Mouse (Mus musculus): Measurements from ENCODE around the gene Sec1. TPM values are rescaled to one million over a fixed set of nuclear protein-coding genes. Genes with fewer than 3 reads are reported as not detected.

The Sec1 gene
- polyA plus RNA-seq, 1 experiment = not detected

DNA sequence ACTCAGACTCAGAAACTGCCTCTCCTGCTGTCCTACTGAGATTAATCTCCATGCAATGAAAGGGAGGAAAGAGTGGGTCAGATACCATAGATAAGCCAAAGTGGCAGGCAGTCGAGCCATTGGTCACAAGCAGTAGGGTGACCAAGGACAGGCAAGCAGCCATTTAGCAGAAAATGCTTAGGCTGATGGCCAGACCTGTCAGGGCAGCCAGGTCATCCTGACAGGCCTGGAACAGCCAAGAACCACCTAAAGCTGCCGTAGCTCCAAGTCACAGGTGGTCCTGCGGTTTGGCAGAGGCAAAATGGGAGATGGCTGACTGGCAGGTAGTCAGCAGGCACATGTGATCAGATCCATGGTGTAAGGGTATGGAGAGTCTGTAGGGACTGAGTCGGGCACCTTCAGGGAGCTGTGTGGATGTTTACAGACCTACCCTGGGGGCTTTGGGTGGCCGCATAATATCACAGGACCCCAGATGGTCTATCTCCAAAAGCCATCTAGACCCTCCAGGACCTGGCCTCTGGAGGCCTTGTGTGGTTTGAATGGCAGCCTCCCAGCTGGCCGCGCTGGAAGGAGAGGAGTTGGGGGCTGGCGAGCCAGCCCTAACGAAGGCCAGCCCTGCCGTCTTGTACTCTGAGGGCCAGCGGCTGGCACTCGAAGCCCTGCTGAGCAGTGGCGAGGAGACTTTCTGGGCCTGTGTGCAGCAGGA is 27.6 kb upstream of the Sec1 start:
- Histone ChIP-seq H3K4me1 (ENCODE audit: control insufficient read depth, insufficient read depth, insufficient read length, low read length) (peaks cover 3% of the 10 kb centered on the region; the same call in 1 of the 2 replicates), H3K27ac (replicated peaks; ENCODE audit: low read depth, low read length) (no peak overlapping the region), H3K4me3 (ENCODE audit: insufficient read depth, low read depth, low read length) (no peak overlapping the region)

DNA sequence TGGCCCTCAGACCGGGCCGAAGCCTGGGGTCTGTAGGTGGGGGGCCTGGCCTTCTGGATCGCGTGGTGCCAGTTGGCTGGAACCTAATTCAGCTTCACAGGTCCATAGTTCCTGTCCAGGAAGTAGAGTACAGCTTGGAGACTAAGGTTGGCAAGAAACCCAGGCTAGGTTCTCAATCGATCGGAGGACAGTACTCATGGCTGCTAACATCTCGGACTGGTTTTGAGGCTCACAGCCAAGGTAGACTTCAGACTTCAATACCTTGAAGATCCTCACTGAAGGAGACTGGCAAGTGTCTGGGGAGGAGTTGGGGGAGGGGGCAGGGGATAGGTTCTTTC is 27.0 kb upstream of the Sec1 start:
- H3K4me3 ChIP-seq (ENCODE audit: insufficient read depth, low read depth, low read length) = no peak overlapping the region
- H3K27ac ChIP-seq (replicated peaks; ENCODE audit: low read depth, low read length) = no peak overlapping the region
- peaks cover 7% of the 10 kb centered on the region for H3K4me1 ChIP-seq (ENCODE audit: control insufficient read depth, insufficient read depth, insufficient read length, low read length)

DNA sequence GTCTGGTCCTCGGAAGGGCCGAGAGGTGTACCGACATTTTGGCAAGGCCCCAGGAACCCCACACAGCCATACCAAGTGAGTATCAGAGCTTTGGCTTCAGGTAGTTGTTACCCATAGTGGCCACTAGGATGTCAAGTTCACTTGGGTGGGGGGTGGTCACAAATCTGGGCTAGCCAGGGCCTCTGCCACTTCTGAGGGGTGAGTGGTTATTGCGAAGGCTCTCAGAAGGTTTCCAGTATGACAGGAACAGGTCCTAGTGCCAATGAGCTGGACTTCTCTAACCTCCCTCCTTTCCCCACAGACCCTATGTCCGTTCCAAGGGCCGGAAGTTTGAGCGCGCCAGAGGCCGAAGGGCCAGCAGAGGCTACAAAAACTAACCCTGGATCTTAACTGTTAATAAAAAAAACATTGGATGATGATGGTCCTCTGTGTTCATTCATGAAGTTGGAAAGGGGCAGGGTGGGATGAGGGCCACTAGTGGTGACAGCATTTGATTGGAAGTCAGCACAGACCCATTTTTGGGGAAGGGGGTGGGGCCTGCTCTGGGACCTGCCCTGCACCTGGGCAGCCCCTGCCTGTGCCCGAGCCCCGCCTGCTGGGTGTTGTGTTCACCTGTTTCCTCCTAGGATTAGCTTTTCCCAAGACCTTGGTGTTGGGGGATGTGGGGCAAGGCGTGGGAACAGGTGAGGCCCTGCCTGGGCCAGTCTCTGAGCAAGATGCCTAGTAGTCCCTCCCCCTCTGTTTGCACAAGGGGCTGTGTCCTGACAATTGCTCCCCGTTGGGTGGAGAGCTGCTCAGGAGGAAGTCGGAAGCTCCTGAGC is 26.4 kb upstream of the Sec1 start, which contains the start of gene Fam83e:
Gene Fam83e, plus strand, starts transcription at position 800 of the 821 bp plus-strand sequence.
- Histone ChIP-seq H3K4me3 (ENCODE audit: insufficient read depth, low read depth, low read length) (no peak within 1 kb of the TSS), H3K4me1 (ENCODE audit: control insufficient read depth, insufficient read depth, insufficient read length, low read length) (peaks cover 11% of the 10 kb centered on the region), H3K27ac (replicated peaks; ENCODE audit: low read depth, low read length) (no peak within 1 kb of the TSS)

DNA sequence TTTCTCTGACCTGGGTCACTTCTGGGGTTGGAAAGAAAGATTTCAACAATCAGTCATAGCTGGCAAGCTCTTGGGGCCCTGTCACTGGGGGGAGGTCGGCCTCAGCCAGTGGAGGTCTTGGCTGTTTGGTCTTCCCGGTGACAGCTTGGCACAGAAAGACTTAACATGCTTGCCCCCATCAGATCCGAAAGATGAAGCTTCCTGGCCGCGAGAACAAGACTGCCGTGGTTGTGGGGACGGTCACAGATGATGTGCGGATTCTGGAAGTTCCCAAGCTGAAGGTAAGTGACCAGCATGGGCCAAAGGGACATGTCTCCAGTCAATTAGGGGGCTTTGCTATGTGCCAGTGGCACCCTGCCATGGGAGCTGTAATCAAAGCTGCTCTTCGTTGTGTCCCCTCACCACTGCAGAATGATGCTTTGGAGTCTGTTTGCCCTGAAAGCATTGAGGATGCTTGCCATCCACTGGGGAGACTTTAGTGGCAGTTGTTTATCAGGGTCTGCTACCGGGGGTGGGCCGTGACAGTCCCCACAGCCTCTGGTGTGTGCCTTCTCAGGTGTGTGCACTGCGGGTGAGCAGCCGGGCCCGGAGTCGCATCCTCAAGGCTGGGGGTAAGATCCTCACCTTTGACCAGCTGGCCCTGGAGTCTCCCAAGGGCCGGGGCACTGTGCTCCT is 25.7 kb upstream of the Sec1 start:
- no peak overlapping the region for H3K27ac ChIP-seq (replicated peaks; ENCODE audit: low read depth, low read length)
- no peak overlapping the region for H3K4me3 ChIP-seq (ENCODE audit: insufficient read depth, low read depth, low read length)
- peaks cover 14% of the 10 kb centered on the region for H3K4me1 ChIP-seq (ENCODE audit: control insufficient read depth, insufficient read depth, insufficient read length, low read length)

DNA sequence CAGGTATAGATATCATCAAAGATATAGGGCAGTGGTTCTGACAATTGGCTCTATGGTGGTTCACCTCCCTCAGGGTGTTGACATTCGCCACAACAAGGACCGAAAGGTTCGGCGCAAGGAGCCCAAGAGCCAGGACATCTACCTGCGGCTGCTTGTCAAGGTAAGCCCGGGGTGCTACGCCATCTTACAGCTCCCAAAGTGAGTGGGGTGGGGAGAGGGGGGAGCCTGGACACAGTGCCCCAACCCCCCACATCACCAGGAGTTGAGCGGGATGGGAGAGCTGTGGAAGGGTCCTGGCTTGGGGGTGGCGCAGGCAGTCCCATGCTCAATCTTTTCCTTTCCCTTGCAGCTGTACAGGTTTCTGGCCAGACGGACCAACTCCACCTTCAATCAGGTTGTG is 25.0 kb upstream of the Sec1 start:
- peaks cover 14% of the 10 kb centered on the region for H3K4me1 ChIP-seq (ENCODE audit: control insufficient read depth, insufficient read depth, insufficient read length, low read length)
- no peak overlapping the region for H3K27ac ChIP-seq (replicated peaks; ENCODE audit: low read depth, low read length)
- H3K4me3 ChIP-seq (ENCODE audit: insufficient read depth, low read depth, low read length) = peak overlapping the region; percentile 85; the same call in 1 of the 2 replicates

DNA sequence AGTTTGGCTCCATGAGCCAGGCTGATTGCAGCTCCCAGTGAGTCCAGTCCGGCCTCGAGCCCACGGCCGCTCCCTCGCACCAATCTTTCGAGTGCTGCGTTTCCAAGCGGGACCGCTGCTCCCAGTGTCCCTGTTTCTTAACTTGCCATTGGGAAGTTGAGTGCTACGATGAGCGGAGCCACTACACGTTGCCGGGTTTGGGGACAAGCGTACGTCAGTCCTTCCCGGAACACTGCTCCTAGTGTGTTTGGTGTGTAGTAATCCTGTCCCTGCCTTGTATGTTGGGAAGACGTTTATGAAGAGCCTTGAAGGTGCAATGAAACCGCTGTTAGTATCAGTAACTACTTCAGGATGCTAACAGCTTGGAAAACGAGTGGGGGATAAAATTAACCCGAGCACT is 24.1 kb upstream of the Sec1 start:
- H3K27ac ChIP-seq (replicated peaks; ENCODE audit: low read depth, low read length) = peak overlapping the region; percentile 69
- peak overlapping the region; percentile 85 for H3K4me3 ChIP-seq (ENCODE audit: insufficient read depth, low read depth, low read length)
- peaks cover 16% of the 10 kb centered on the region for H3K4me1 ChIP-seq (ENCODE audit: control insufficient read depth, insufficient read depth, insufficient read length, low read length)

DNA sequence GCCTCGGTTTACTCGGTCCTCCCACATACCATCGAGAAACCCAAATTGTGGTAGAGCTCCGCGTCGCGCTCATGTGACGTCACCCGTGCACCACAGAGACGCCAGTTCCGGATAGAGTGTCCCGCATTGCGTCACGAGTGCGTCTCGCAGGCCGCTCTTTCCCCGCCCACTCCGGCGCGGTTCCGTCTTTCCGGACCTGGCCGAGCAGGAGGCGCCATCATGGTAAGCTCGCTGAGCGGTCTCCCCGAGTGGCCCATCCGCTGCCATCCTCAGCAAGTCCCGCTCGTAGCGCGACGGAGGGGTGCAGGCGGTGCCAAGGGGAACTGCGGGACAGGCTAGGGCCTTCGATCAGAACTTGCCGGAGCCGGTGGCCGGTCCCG is 23.7 kb upstream of the Sec1 start, which contains the start of gene Sphk2:
Gene Sphk2, minus strand, starts transcription at position 85 of the 380 bp plus-strand sequence.
- peak within 1 kb of the TSS; percentile 97 for H3K4me3 ChIP-seq (ENCODE audit: insufficient read depth, low read depth, low read length)
- H3K27ac ChIP-seq (replicated peaks; ENCODE audit: low read depth, low read length) = peak within 1 kb of the TSS; percentile 98
- H3K4me1 ChIP-seq (ENCODE audit: control insufficient read depth, insufficient read depth, insufficient read length, low read length) = peaks cover 16% of the 10 kb centered on the region

DNA sequence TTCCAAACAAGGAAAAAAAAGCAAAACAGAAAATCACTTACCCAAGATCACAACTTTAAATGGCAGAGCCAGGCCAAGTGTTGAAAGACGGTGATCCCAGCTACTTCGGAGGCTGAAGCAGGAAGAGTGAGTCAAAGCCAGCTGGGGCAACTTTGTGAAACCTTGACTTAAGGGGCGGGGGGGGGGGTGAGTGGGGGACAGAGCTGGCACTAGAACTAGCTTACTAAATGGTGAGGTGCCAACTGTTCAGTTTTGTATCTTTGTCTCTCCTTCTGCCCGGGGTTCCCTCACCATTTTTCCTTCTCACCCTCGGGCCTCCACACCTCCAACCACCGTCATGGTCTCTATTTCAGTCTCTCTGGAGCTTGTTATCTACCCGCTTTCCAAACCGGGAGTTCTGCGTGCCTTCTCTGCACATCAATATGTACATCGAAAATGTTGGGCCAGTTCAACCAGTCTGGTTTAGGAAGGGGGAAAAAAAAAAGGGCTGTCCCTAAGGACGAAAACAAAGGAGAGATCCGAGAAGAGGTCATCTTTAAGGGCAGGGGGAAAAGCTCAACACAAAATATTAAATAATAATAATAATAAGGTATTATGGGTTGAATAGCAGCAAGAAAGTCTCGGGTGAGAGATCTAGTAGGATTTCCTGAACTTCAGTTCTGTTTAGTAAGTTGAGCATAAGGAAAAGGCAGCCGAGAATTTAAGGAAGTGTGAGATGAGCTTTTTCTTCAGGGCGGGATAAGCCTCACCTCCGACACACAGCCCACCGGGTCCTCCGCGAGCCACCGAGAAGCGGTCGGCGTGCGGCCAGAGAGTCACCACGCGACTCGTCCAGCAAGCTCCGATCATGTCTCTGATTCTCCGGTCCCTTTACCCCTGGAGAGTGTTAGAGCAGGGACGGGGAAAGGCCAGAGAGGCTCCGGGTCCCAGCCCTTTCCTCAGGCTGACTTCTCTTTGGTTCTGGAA is 23.0 kb upstream of the Sec1 start:
- H3K4me3 ChIP-seq (ENCODE audit: insufficient read depth, low read depth, low read length) = peak overlapping the region; percentile 97
- peaks cover 16% of the 10 kb centered on the region for H3K4me1 ChIP-seq (ENCODE audit: control insufficient read depth, insufficient read depth, insufficient read length, low read length)
- H3K27ac ChIP-seq (replicated peaks; ENCODE audit: low read depth, low read length) = peak overlapping the region; percentile 98

DNA sequence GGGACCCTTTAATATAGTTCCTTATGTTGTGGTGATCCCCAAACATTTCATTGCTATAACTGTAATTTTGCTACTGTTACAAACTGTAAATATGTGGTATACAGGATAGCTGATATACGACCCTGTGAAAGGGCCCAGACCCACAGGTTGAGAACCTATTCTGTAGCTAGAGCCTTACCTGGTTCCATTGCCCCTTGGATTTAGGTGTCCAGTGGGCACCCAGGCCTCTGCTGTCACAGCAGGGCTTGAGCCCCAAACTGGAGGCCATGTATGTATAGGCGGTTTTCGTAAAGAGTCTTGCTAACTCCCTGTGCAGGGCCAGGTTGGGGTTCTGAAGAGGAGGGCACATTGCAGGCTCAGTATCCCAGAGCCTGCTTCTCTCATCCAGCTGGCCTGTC is 22.3 kb upstream of the Sec1 start:
- Histone ChIP-seq H3K4me3 (ENCODE audit: insufficient read depth, low read depth, low read length) (peak overlapping the region; percentile 97), H3K27ac (replicated peaks; ENCODE audit: low read depth, low read length) (peak overlapping the region; percentile 69)

DNA sequence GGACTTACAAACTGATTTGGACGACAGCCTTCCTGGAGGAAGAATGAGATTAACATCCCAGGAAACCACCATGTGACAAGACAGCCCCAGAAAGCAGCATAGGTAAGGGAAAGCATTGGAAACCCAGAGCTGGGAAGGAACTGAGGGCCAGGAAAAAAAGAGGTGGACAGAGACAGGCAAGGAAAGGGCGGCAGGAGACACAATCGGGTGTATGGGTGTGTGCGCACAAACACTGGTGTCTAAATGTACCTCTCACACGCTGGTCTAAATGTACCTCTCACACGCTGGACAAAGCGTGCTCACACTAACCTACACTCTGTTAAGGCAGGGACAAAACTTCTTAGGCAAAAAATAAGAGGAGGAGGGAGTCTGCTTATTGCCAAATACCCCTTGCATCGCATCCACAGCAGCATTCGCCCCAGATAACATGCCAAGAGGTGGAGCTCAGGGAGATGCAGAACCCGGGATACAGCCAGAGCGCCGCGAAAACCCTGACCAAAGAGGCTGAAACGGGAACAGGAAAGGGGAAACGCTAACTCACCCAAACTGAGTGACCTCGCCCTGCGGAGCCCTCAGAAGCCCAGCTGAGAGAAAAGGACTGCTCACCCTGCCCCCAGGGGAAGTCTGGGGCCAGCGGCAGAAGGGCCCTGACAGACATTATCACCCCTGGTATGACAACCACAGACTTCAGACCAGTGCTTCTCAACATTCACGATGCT is 21.7 kb upstream of the Sec1 start:
- H3K4me3 ChIP-seq (ENCODE audit: insufficient read depth, low read depth, low read length) = peak overlapping the region; percentile 97
- peaks cover 16% of the 10 kb centered on the region for H3K4me1 ChIP-seq (ENCODE audit: control insufficient read depth, insufficient read depth, insufficient read length, low read length)
- H3K27ac ChIP-seq (replicated peaks; ENCODE audit: low read depth, low read length) = peak overlapping the region; percentile 48

More for the DNA sequence above, 22.3 kb upstream of the Sec1 start:
- H3K4me1 ChIP-seq (ENCODE audit: control insufficient read depth, insufficient read depth, insufficient read length, low read length) = peaks cover 16% of the 10 kb centered on the region

DNA sequence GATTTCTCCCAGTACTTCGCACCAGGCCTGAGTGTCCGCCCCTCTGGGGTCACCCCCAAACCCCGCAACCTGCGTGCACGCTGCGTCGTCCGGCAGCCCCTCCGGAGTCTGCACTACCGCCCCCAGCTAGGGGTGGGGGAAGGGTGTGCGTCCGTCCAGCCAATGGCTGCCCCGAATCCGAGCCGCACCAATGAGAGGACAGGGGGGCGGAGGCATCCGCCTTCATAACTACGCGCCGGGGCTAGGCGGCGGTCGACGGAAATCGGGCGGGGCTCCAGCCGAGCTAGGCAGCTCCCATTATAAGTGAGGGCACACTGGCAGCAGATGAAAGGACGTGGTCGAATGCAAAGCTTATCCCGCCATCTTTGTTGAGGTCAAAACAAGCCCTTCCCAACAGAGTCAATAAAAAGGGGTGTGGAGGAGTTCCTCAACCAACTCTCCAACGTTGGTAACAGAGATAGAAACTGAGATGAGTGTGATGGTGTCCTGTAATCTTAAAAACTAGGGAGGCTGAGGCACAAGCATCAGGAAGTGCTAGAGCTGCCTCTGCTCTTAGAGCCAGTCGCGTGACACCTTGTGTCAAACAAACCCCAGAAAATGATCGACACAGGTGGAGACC is 21.0 kb upstream of the Sec1 start, which contains the start of gene Rpl18:
Gene Rpl18, plus strand, starts transcription at position 368 of the 619 bp plus-strand sequence.
- Histone ChIP-seq H3K4me3 (ENCODE audit: insufficient read depth, low read depth, low read length) (peak within 1 kb of the TSS; percentile 97), H3K27ac (replicated peaks; ENCODE audit: low read depth, low read length) (peak within 1 kb of the TSS; percentile 48), H3K4me1 (ENCODE audit: control insufficient read depth, insufficient read depth, insufficient read length, low read length) (peaks cover 16% of the 10 kb centered on the region)

DNA sequence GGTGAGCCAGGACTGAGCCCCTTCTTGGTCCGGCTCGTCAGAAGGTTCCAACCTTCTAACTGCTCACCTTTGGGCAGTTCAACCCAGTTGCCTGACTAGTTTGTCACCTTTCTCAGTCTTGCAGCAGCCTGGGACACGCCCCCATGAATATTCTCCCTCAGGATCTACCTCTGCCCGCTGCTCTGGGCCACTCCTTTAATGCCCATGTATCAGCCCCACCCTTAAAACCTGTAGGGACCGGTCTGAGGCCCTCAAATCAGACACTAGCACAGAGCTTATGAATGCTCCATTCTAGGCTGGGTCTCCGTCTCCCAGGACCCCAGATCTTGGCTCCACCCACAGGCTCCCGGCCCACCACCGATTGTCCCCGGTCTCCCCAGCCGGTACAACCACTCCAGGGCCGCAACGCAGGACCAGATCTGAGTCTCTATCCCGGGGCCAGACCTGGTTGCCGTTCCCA is 20.5 kb upstream of the Sec1 start:
- Histone ChIP-seq H3K27ac (replicated peaks; ENCODE audit: low read depth, low read length) (no peak overlapping the region), H3K4me1 (ENCODE audit: control insufficient read depth, insufficient read depth, insufficient read length, low read length) (peaks cover 16% of the 10 kb centered on the region), H3K4me3 (ENCODE audit: insufficient read depth, low read depth, low read length) (peak overlapping the region; percentile 74)

DNA sequence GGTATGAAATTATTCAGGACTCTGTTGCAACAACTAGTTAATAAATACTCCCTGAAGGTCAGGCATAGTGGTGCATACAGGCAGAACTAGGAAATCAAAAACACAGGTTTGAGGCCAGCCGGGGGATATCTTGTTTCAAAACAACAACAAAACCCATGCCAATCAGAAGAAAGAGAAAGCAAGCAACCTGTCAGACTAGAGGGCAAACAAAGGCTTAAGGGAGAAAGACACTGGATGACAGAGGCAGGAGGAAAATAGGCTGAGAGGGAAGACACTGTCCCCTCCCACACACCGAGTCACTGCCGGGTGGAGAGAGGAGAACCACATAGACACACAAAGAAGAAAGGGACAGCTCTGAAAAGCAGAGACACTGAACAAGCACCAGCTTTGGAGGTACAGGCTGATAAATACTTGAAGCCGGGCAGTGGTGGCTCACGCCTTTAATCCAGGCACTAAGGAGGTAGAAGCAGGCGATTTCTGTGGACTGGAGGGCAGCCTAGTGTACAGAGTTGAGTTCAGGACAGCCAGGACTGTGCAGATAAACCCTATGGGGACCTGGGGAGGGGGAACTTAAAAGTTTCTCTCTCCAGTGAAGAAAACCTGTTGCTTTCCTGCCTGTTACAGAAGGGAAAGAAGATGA is 19.8 kb upstream of the Sec1 start:
- peaks cover 16% of the 10 kb centered on the region for H3K4me1 ChIP-seq (ENCODE audit: control insufficient read depth, insufficient read depth, insufficient read length, low read length)
- H3K27ac ChIP-seq (replicated peaks; ENCODE audit: low read depth, low read length) = no peak overlapping the region

More for the DNA sequence above, 19.8 kb upstream of the Sec1 start:
- peak overlapping the region; percentile 74 for H3K4me3 ChIP-seq (ENCODE audit: insufficient read depth, low read depth, low read length)
